Mouse (Mus musculus) C2C12 (cell line): ENCODE results near the gene Slc34a2.

Experiments used
- CTCF ChIP-seq: IDR thresholded peaks from one replicate; pipeline ENCODE4 v1.5.1; 2011; ENCODE audit not compliant: control insufficient read depth, insufficient read depth, insufficient read length
- MYOD1 ChIP-seq: IDR thresholded peaks from one replicate; pipeline ENCODE4 v1.6.1; 2011; ENCODE audit warnings: low read depth; ENCODE audit not compliant: control insufficient read depth, insufficient read length

GRCm38 (mm10) chr5:53000169-53000872, 37.6 kb upstream of the Slc34a2 start:
- no peak for TF ChIP-seq CTCF
- no peak for TF ChIP-seq MYOD1
